Mouse (Mus musculus): ENCODE data around the gene Marco. TPM values are rescaled to one million over a fixed set of nuclear protein-coding genes. Genes with fewer than 3 reads are reported as not detected.

The Marco gene
- 0.61 and 1.1 TPM in 2 replicates for polyA plus RNA-seq (2015; fragmentation: Nextera tagmentation; extraction: Ambion mirVana)

DNA sequence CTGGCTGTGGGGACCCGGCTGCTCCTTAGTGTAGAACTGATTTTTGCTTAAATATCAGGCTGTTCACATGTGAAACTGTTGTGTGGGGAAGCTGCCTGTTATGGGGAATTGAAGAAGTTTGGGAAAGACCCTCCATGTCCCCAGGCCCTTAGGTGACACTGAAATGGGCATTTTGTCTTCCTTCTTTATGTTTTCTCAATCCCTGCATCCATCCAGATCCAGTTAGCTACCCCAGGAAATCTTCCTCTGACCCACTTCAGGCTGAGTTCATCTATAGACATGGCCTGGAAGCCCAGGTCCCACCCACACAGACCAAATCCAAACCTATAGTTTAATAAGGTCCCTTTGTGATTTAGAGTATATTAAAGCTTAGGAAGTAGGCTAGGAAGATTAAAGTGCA lies at the start of gene Marco:
Gene Marco (minus strand): TSS at position 101 of the 400 bp plus-strand sequence.
- no peak for ATAC-seq (ENCODE audit: insufficient read depth, low FRiP score, low read depth)
- no peaks in the 10 kb centered on the region for H3K27me3 ChIP-seq (replicated peaks)
- H3K4me2 ChIP-seq: no peak within 1 kb of the TSS
- 58% methylated on average over 1 of the region's 1 CpGs for whole genome bisulfite sequencing
- H3K4me1 ChIP-seq: no peaks in the 10 kb centered on the region
- H3K27ac ChIP-seq: no peak within 1 kb of the TSS
- no peaks in the 10 kb centered on the region for H3K36me3 ChIP-seq
- no peak within 1 kb of the TSS for H3K4me3 ChIP-seq (replicated peaks)
- no peaks in the 10 kb centered on the region for H3K9me3 ChIP-seq
- no peak within 1 kb of the TSS for H3K9ac ChIP-seq

DNA sequence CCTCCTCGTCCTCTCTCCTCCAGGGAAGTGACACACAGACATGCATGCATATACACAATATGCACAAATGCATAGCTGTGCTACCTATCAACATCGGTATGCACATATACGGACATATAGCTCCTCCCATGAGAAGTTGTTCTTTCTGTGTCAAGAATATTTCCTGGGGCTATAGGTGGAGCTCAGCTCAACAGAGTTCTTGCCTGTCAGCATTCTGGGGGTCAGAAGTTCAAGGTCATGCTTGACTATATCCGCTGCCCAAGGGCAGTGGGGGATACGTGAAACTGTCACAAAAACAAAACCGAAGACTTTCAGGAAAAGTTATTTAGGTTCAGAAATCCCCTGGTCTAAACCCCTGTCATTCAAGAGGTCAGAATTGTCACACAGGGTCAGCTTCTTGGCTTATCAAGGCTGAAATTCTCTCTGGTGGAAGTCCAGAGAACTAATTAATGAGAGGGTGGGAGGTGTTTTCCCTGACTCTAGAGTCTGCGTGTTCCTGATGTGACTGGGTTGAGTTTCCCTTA lies 34.7 kb upstream of the Marco start:
- H3K4me2 ChIP-seq: no peak overlapping the region
- H3K36me3 ChIP-seq: no peaks in the 10 kb centered on the region
- no peak overlapping the region for H3K4me3 ChIP-seq (replicated peaks)
- H3K9me3 ChIP-seq: no peaks in the 10 kb centered on the region
- 70% methylated on average over 7 of the region's 7 CpGs for WGBS
- H3K27me3 ChIP-seq (replicated peaks): no peaks in the 10 kb centered on the region
- no peak overlapping the region for H3K9ac ChIP-seq
- H3K4me1 ChIP-seq: no peaks in the 10 kb centered on the region
- no peak for ATAC-seq (ENCODE audit: insufficient read depth, low FRiP score, low read depth)
- H3K27ac ChIP-seq: no peak overlapping the region

DNA sequence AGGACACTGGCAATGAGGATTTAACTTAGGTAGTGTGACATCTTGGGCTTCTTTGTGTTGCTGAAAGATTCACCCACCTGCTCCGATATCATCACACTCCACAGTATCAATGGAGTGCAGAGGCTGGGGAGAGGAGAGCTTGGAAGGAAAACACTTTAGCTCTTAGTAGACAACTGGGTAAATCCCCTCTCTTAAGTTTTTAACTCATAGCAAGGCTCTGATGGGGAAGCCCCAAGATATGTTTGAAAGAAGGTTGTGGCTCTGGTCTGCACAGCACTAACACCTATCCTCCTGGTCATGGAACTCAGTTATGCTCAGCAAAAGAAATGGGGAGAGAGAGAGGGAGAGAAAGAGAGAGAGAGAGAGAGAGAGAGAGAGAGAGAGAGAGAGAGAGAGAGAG lies 32.2 kb upstream of the Marco start:
- no peak overlapping the region for H3K9ac ChIP-seq
- H3K27me3 ChIP-seq (replicated peaks): no peaks in the 10 kb centered on the region
- WGBS: 84% methylated on average over 1 of the region's 1 CpGs
- no peak overlapping the region for H3K4me2 ChIP-seq
- no peaks in the 10 kb centered on the region for H3K9me3 ChIP-seq
- no peaks in the 10 kb centered on the region for H3K4me1 ChIP-seq
- no peak overlapping the region for H3K27ac ChIP-seq
- H3K4me3 ChIP-seq (replicated peaks): no peak overlapping the region
- no peaks in the 10 kb centered on the region for H3K36me3 ChIP-seq
- ATAC-seq (ENCODE audit: insufficient read depth, low FRiP score, low read depth): no peak

DNA sequence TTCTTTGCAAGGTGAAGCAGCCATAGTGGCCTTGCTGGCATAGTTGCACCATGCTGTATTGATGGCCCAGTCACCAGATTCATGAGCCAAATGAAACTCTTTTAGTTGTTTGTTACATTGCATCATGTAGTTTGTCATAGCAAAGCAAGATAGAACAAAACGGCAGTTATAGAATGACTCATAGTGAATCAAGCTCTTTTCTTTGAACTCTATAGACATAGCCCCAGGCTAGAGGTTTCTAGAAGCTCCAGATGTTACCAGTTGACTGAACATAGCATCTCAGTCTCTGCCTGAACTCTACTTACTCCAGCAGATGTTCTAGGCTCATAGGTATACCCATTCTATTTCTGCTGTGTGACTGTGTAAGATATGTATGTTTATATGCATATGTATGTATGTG lies 31.1 kb upstream of the Marco start:
- no peak for ATAC-seq (ENCODE audit: insufficient read depth, low FRiP score, low read depth)
- H3K27me3 ChIP-seq (replicated peaks): no peaks in the 10 kb centered on the region
- H3K4me1 ChIP-seq: no peaks in the 10 kb centered on the region
- 67% methylated on average over 1 of the region's 1 CpGs for WGBS
- no peak overlapping the region for H3K9ac ChIP-seq
- no peaks in the 10 kb centered on the region for H3K9me3 ChIP-seq
- no peaks in the 10 kb centered on the region for H3K36me3 ChIP-seq
- no peak overlapping the region for H3K4me2 ChIP-seq
- no peak overlapping the region for H3K27ac ChIP-seq
- H3K4me3 ChIP-seq (replicated peaks): no peak overlapping the region

DNA sequence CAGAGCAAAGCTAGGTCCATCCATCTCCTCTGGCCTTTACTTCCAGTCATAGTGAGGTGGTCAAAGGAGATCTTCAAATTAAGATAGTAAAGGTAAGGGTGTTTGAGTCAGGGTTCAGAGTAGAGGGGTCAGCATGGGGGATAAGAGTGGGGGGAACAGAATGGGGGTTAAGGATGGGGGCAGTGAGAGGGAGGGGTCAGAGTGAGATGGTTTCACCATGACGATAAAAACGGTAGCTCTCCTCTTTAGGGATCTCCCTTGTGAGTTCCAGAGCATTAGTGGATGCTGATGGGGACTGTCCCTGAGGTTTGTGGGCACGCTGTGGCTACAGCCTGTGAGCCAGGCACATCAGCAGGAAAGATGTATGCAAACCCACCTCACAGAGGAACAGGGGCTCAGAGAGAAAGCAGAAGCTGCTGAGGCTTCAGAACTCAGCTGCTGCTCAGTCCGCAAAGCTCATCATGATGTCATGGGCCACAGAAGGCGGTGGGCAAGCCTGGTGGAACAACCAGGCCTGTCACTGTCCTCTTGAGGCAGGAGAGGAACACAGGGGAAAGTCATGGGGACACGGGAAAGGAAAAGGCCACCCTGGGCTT lies 27.6 kb upstream of the Marco start:
- no peaks in the 10 kb centered on the region for H3K36me3 ChIP-seq
- no peak for ATAC-seq (ENCODE audit: insufficient read depth, low FRiP score, low read depth)
- H3K4me1 ChIP-seq: no peaks in the 10 kb centered on the region
- no peak overlapping the region for H3K9ac ChIP-seq
- H3K4me2 ChIP-seq: no peak overlapping the region
- no peak overlapping the region for H3K27ac ChIP-seq
- H3K4me3 ChIP-seq (replicated peaks): no peak overlapping the region
- no peaks in the 10 kb centered on the region for H3K9me3 ChIP-seq
- H3K27me3 ChIP-seq (replicated peaks): no peaks in the 10 kb centered on the region
- WGBS: 69% methylated on average over 6 of the region's 6 CpGs

DNA sequence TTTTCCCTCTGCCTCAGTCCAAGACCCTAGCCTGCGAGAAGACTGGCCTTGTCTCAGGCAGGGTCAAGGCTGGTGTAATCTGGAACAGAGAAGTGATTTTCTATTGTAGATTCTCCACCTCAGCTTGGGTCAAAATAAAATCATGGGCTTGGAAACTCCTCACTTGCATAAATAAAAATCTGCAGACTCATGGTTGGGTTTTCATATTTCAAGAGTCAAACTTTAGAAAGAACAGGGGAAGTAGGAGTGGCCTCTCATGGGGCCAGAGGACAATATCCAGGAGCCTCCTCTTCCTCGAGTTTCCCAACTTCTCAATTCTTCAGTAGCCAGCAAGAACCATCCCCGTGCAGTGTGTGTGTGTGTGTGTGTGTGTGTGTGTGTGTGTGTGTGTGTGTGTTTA lies 26.9 kb upstream of the Marco start:
- ATAC-seq (ENCODE audit: insufficient read depth, low FRiP score, low read depth): no peak
- Histone ChIP-seq H3K9ac (no peak overlapping the region), H3K36me3 (no peaks in the 10 kb centered on the region)

DNA sequence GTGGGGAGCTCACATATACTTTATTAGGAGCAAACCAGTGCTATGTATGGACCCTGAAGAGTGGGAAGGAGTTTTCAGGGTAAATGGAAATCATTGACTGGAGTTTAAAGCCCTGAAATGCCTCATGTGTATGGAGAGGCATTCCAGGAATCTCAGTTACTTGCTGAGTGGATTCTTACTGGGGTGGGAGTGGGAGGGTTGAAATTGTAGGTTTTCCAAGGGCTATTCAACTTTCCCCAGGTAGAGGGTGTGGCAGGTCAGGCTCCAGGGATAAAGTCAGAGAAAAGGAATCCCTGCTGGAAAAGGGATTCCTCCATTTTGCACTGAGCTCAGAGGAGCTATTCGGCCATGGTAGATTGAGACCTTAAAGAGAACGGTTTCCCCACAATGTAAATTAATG lies 25.1 kb upstream of the Marco start:
- no peaks in the 10 kb centered on the region for H3K9me3 ChIP-seq
- ATAC-seq (ENCODE audit: insufficient read depth, low FRiP score, low read depth): no peak
- H3K27me3 ChIP-seq (replicated peaks): no peaks in the 10 kb centered on the region
- H3K4me1 ChIP-seq: no peaks in the 10 kb centered on the region
- H3K9ac ChIP-seq: no peak overlapping the region
- WGBS: 66% methylated on average over 2 of the region's 2 CpGs
- H3K4me2 ChIP-seq: no peak overlapping the region
- no peaks in the 10 kb centered on the region for H3K36me3 ChIP-seq
- no peak overlapping the region for H3K27ac ChIP-seq
- no peak overlapping the region for H3K4me3 ChIP-seq (replicated peaks)

More for the DNA sequence above, 26.9 kb upstream of the Marco start:
- WGBS: 52% methylated on average over 3 of the region's 3 CpGs
- H3K9me3 ChIP-seq: no peaks in the 10 kb centered on the region
- H3K4me1 ChIP-seq: no peaks in the 10 kb centered on the region
- no peak overlapping the region for H3K27ac ChIP-seq
- H3K27me3 ChIP-seq (replicated peaks): no peaks in the 10 kb centered on the region
- H3K4me2 ChIP-seq: no peak overlapping the region
- H3K4me3 ChIP-seq (replicated peaks): no peak overlapping the region

DNA sequence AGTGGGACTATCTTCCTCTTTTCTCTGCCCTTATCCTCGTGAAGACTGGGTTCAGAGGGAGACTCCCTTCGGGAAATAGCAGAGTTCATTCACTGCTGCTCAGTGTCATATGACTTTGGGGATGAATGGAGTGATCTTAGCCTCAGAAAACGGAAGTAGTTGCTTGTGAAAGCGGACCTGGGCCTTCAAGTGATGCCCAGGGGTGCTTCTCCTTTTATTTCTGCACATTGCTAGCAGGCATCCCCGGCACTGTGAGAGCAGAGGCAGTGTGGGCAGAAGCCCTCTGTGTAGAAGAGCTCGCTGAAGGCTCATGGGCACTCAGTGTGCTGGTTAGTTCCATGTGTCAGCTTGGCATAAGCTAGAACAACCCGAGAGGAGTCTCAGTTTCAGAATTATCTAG lies 12.8 kb upstream of the Marco start:
- Histone ChIP-seq H3K36me3 (no peaks in the 10 kb centered on the region), H3K4me1 (no peaks in the 10 kb centered on the region), H3K4me2 (no peak overlapping the region), H3K27me3 (replicated peaks) (no peaks in the 10 kb centered on the region), H3K4me3 (replicated peaks) (no peak overlapping the region), H3K9me3 (no peaks in the 10 kb centered on the region), H3K27ac (no peak overlapping the region), H3K9ac (no peak overlapping the region)
- 69% methylated on average over 7 of the region's 7 CpGs for WGBS
- no peak for ATAC-seq (ENCODE audit: insufficient read depth, low FRiP score, low read depth)

DNA sequence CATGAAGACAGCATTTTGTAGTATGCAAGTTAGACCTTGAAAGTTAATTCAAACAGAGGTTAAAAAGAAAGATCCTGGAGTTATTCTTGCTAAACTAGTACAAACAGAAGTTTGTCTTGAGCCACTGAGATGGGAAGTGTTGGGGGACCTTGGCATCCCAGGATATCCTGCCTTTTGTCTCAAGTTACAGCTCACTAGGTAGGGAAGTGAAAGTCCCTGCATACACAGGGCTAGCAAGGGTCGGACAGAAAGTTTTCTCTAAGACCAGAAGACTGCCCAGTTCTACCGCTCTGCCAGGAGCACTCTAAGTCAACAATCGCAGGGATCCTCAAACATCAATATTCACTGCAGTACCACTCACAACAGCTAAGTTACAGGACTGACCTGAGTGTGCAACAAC lies 5.5 kb upstream of the Marco start:
- no peak for ATAC-seq (ENCODE audit: insufficient read depth, low FRiP score, low read depth)

DNA sequence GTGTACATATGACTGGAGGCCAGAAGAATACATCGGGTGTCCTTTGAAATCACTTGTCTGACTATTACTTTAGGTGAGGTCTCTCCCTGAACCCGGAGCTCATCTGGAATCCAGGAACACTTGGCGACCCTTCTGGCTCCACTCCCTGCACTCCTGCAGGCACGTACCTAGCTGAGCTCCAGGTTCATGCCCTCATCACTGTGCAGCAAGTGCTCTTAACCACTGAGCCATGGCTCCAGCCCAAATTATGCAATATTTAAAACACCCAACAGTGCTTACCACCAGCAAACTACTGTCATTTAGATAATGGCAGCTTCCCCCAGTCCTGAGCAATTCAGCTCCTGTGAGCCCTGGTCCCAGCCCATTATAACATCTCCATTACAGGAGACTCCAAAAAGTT lies 4.2 kb upstream of the Marco start:
- no peak overlapping the region for H3K4me2 ChIP-seq
- H3K4me1 ChIP-seq: no peaks in the 10 kb centered on the region
- no peak overlapping the region for H3K27ac ChIP-seq
- H3K9ac ChIP-seq: no peak overlapping the region
- no peaks in the 10 kb centered on the region for H3K36me3 ChIP-seq
- H3K27me3 ChIP-seq (replicated peaks): no peaks in the 10 kb centered on the region
- no peaks in the 10 kb centered on the region for H3K9me3 ChIP-seq
- 81% methylated on average over 4 of the region's 4 CpGs for WGBS
- no peak overlapping the region for H3K4me3 ChIP-seq (replicated peaks)
- ATAC-seq (ENCODE audit: insufficient read depth, low FRiP score, low read depth): no peak

More for the DNA sequence above, 5.5 kb upstream of the Marco start:
- Histone ChIP-seq H3K4me3 (replicated peaks) (no peak overlapping the region), H3K9ac (no peak overlapping the region), H3K36me3 (no peaks in the 10 kb centered on the region), H3K9me3 (no peaks in the 10 kb centered on the region), H3K4me1 (no peaks in the 10 kb centered on the region), H3K27ac (no peak overlapping the region), H3K27me3 (replicated peaks) (no peaks in the 10 kb centered on the region), H3K4me2 (no peak overlapping the region)
- WGBS: 51% methylated on average over 3 of the region's 3 CpGs

DNA sequence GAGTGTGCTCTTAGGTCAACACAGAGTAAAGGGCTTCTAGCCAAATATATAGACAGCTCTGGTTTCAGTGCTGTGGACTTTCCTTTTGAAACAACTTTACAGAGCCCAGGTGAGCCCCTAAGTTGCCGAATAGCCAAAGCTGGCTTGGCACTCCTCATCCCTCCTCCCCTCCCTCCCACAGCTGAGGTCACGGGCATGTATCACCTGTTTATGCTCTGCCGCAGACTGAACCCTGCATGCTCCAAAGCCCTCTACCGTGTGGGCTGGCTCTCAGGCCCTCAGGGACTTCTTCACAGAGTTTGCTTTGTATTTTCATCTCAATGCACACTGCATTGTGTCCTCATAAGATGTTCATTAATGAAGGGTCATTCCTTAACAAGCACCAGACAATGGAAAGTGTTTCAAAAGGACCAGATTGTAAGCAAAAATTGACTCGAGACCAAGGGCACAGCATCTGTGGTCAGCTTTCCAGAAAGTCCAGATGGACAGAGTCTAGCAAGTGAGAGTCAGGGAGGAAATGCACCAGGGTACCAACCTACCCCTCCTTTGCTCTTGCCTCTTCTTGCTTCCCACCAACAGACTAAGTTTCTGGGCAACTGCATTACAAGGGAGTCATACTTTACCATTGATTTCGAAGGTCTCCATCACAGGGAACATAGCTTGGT lies 646 bp downstream of the Marco start:
- Histone ChIP-seq H3K27ac (no peak overlapping the region), H3K27me3 (replicated peaks) (no peaks in the 10 kb centered on the region), H3K9me3 (no peaks in the 10 kb centered on the region), H3K4me3 (replicated peaks) (no peak overlapping the region), H3K4me1 (no peaks in the 10 kb centered on the region), H3K9ac (no peak overlapping the region), H3K4me2 (no peak overlapping the region), H3K36me3 (no peaks in the 10 kb centered on the region)
- no peak for ATAC-seq (ENCODE audit: insufficient read depth, low FRiP score, low read depth)
- WGBS: 53% methylated on average over 6 of the region's 6 CpGs

DNA sequence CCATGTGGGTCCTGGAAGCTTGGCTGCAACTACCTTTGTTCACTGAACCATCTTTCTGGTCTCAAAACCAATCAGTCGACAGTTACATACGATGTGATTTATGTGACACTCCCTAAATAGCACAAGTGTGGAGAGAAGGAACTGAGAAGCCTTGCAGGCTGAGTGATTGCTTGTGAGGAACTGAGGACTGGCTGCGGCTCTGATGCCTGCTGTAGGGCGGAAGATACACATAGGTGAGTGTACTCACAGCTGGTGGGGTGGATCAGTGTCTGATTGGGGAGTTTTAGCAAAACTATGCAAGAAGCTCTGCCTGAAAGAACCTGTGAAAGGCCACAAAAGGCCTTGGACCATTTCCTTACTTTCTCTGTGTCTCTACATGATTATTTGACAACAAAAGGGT lies 3.3 kb downstream of the Marco start:
- no peaks in the 10 kb centered on the region for H3K4me1 ChIP-seq
- H3K9me3 ChIP-seq: no peaks in the 10 kb centered on the region
- H3K27me3 ChIP-seq (replicated peaks): no peaks in the 10 kb centered on the region
- no peak overlapping the region for H3K4me2 ChIP-seq
- no peak overlapping the region for H3K9ac ChIP-seq
- no peak for ATAC-seq (ENCODE audit: insufficient read depth, low FRiP score, low read depth)
- 60% methylated on average over 4 of the region's 4 CpGs for WGBS
- H3K4me3 ChIP-seq (replicated peaks): no peak overlapping the region
- no peaks in the 10 kb centered on the region for H3K36me3 ChIP-seq
- H3K27ac ChIP-seq: no peak overlapping the region
